Mouse (Mus musculus) forebrain, embryonic 11.5 days (tissue): ENCODE measurements around the gene Klf3. TPM values are rescaled to one million over a fixed set of nuclear protein-coding genes. Genes with fewer than 3 reads are reported as not detected.

Experiments used
- ATAC-seq: fragments of 200-750 bp; cut with Nextera tagmentation; replicated peaks from 2 replicates; pipeline ENCODE4 v1.8.0; 2017; ENCODE audit warnings: moderate TSS enrichment; ENCODE audit not compliant: low FRiP score
- DNase-seq: peaks from one replicate; pipeline ENCODE4 v3.0.0-alpha.2; 2017; ENCODE audit warnings: low spot score
- H3K27ac ChIP-seq: fragments of 300-500 bp; sonication (generic); 2 replicates; pipeline ENCODE4 v1.5.1; 2014; ENCODE audit warnings: low read depth, low read length
- H3K27me3 ChIP-seq: fragments of 300-500 bp; sonication (generic); 2 replicates; pipeline ENCODE4 v1.6.1; 2014; ENCODE audit warnings: mild to moderate bottlenecking, low read length, mixed read lengths; ENCODE audit not compliant: control insufficient read depth, insufficient read depth
- H3K36me3 ChIP-seq: fragments of 300-500 bp; sonication (generic); 2 replicates; pipeline ENCODE4 v1.6.1; 2014; ENCODE audit warnings: mild to moderate bottlenecking, low read length, moderate library complexity, mixed read lengths; ENCODE audit not compliant: control insufficient read depth, insufficient read depth
- H3K4me1 ChIP-seq: fragments of 300-500 bp; sonication (generic); replicated peaks from 2 replicates; pipeline ENCODE4 v1.6.1; 2014; ENCODE audit warnings: low read length, mixed read lengths; ENCODE audit not compliant: control insufficient read depth, insufficient read depth
- H3K4me2 ChIP-seq: fragments of 300-500 bp; sonication (generic); 2 replicates; pipeline ENCODE4 v1.6.1; 2014; ENCODE audit warnings: low read depth, mild to moderate bottlenecking, low read length, moderate library complexity, mixed read lengths; ENCODE audit not compliant: severe bottlenecking
- H3K4me3 ChIP-seq: fragments of 300-500 bp; sonication (generic); 2 replicates; pipeline ENCODE4 v1.5.1; 2014; ENCODE audit warnings: low read depth, low read length
- H3K9ac ChIP-seq: fragments of 300-500 bp; sonication (generic); 2 replicates; pipeline ENCODE4 v1.6.1; 2014; ENCODE audit warnings: low read length
- H3K9me3 ChIP-seq: fragments of 300-500 bp; sonication (generic); 2 replicates; pipeline ENCODE4 v1.6.1; 2016; ENCODE audit warnings: low read length, mixed read lengths; ENCODE audit not compliant: control insufficient read depth
- WGBS: fragments of 180-500 bp; shearing (Covaris S2); extraction: QIAGEN DNeasy Blood & Tissue Kit; methylation state at CpG from one replicate; pipeline ENCODE4 v1.1.7; 2014; 5-methylcytosine and 5-hydroxymethylcytosine counted together
- polyA plus RNA-seq: library from polyadenylated mRNA; unstranded; fragments of >200 nt; fragmentation: Nextera tagmentation; extraction: Ambion mirVana; gene quantifications from 2 replicates; pipeline ENCODE4 v1.2.1, GENCODE M21; 2014

Gene Klf3
- 39.4 and 40.9 TPM in 2 replicates for polyA plus RNA-seq

- Histone ChIP-seq H3K4me3 (peak within 1 kb of the TSS; percentile 86), H3K4me2 (peak within 1 kb of the TSS; percentile 71), H3K27me3 (no peaks in the 10 kb centered on the region), H3K9ac (peak within 1 kb of the TSS; percentile 94), H3K36me3 (no peaks in the 10 kb centered on the region), H3K27ac (peak within 1 kb of the TSS; percentile 98), H3K9me3 (no peaks in the 10 kb centered on the region), H3K4me1 (peaks cover 11% of the 10 kb centered on the region; the same call in 1 of the 2 replicates)
- WGBS, result under 1% methylated on average over 60 of the region's 116 CpGs
- DNase-seq (peak; percentile 96), ATAC-seq (peak; percentile 91)
Measured at GRCm38 (mm10) chr5:64802795-64803719, at the start of gene Klf3. TSS of gene Klf3 (plus strand) at chr5:64803388.

- Histone ChIP-seq H3K27me3 (no peaks in the 10 kb centered on the region), H3K4me3 (no peak overlapping the region), H3K9me3 (no peaks in the 10 kb centered on the region), H3K4me2 (no peak overlapping the region), H3K9ac (no peak overlapping the region), H3K4me1 (no peaks in the 10 kb centered on the region), H3K27ac (no peak overlapping the region), H3K36me3 (no peaks in the 10 kb centered on the region)
- 94% methylated on average over 4 of the region's 4 CpGs for WGBS
- ATAC-seq, result no peak
- DNase-seq, result no peak
Measured at GRCm38 (mm10) chr5:64762295-64762694, 40.9 kb upstream of the Klf3 start.

- no peaks in the 10 kb centered on the region for H3K36me3 ChIP-seq
- no peak for DNase-seq
- no peak overlapping the region for H3K4me2 ChIP-seq
- no peak overlapping the region for H3K4me3 ChIP-seq
- no peak overlapping the region for H3K27ac ChIP-seq
- H3K9ac ChIP-seq, result no peak overlapping the region
- H3K4me1 ChIP-seq, result no peaks in the 10 kb centered on the region
- no peak for ATAC-seq
- H3K9me3 ChIP-seq, result no peaks in the 10 kb centered on the region
- H3K27me3 ChIP-seq, result no peaks in the 10 kb centered on the region
Measured at GRCm38 (mm10) chr5:64764452-64764851, 38.7 kb upstream of the Klf3 start.

GRCm38 (mm10) chr5:64765765-64766164 is 37.4 kb upstream of the Klf3 start:
- 96% methylated on average over 1 of the region's 1 CpGs for WGBS

GRCm38 (mm10) chr5:64766626-64767025 is 36.6 kb upstream of the Klf3 start:
- Histone ChIP-seq H3K4me3 (no peak overlapping the region), H3K9ac (no peak overlapping the region), H3K9me3 (no peaks in the 10 kb centered on the region), H3K4me2 (no peak overlapping the region), H3K36me3 (no peaks in the 10 kb centered on the region), H3K27ac (no peak overlapping the region), H3K27me3 (no peaks in the 10 kb centered on the region), H3K4me1 (no peaks in the 10 kb centered on the region)
- 89% methylated on average over 2 of the region's 2 CpGs for WGBS
- ATAC-seq, result no peak
- no peak for DNase-seq

More at GRCm38 (mm10) chr5:64765765-64766164, 37.4 kb upstream of the Klf3 start:
- Histone ChIP-seq H3K27ac (no peak overlapping the region), H3K4me1 (no peaks in the 10 kb centered on the region), H3K9ac (no peak overlapping the region), H3K27me3 (no peaks in the 10 kb centered on the region), H3K9me3 (no peaks in the 10 kb centered on the region), H3K4me2 (no peak overlapping the region), H3K4me3 (no peak overlapping the region), H3K36me3 (no peaks in the 10 kb centered on the region)
- ATAC-seq, result no peak
- DNase-seq, result no peak

- no peaks in the 10 kb centered on the region for H3K9me3 ChIP-seq
- ATAC-seq, result no peak
- H3K4me2 ChIP-seq, result no peak overlapping the region
- H3K27ac ChIP-seq, result no peak overlapping the region
- no peaks in the 10 kb centered on the region for H3K36me3 ChIP-seq
- WGBS, result 87% methylated on average over 2 of the region's 2 CpGs
- H3K4me3 ChIP-seq, result no peak overlapping the region
- H3K27me3 ChIP-seq, result no peaks in the 10 kb centered on the region
- H3K9ac ChIP-seq, result no peak overlapping the region
- H3K4me1 ChIP-seq, result no peaks in the 10 kb centered on the region
- no peak for DNase-seq
Measured at GRCm38 (mm10) chr5:64771619-64772018, 31.6 kb upstream of the Klf3 start.

GRCm38 (mm10) chr5:64778211-64778610 is 25.0 kb upstream of the Klf3 start:
- H3K36me3 ChIP-seq, result no peaks in the 10 kb centered on the region
- H3K9me3 ChIP-seq, result no peaks in the 10 kb centered on the region
- ATAC-seq (no peak), DNase-seq (no peak)
- no peak overlapping the region for H3K4me3 ChIP-seq
- H3K4me1 ChIP-seq, result no peaks in the 10 kb centered on the region
- H3K27me3 ChIP-seq, result no peaks in the 10 kb centered on the region
- H3K27ac ChIP-seq, result no peak overlapping the region
- H3K4me2 ChIP-seq, result no peak overlapping the region
- no peak overlapping the region for H3K9ac ChIP-seq
- 88% methylated on average over 5 of the region's 5 CpGs for WGBS

GRCm38 (mm10) chr5:64779285-64779684 is 23.9 kb upstream of the Klf3 start:
- Histone ChIP-seq H3K27me3 (no peaks in the 10 kb centered on the region), H3K27ac (no peak overlapping the region), H3K9me3 (no peaks in the 10 kb centered on the region), H3K36me3 (no peaks in the 10 kb centered on the region), H3K4me1 (no peaks in the 10 kb centered on the region), H3K9ac (no peak overlapping the region), H3K4me2 (no peak overlapping the region), H3K4me3 (no peak overlapping the region)
- 79% methylated on average over 2 of the region's 2 CpGs for WGBS
- DNase-seq (no peak), ATAC-seq (no peak)

GRCm38 (mm10) chr5:64780778-64781177 is 22.4 kb upstream of the Klf3 start:
- Histone ChIP-seq H3K4me3 (no peak overlapping the region), H3K4me2 (no peak overlapping the region), H3K27me3 (no peaks in the 10 kb centered on the region), H3K9me3 (no peaks in the 10 kb centered on the region), H3K9ac (no peak overlapping the region), H3K27ac (no peak overlapping the region), H3K4me1 (no peaks in the 10 kb centered on the region), H3K36me3 (no peaks in the 10 kb centered on the region)
- DNase-seq, result peak; percentile 49
- 75% methylated on average over 7 of the region's 7 CpGs for WGBS
- ATAC-seq, result no peak
